Mouse (Mus musculus): ENCODE results near the gene Acsf2.

The Acsf2 gene

GRCm38 (mm10) chr11:94598437-94599120 is 3.1 kb downstream of the Acsf2 start:
- CTCF ChIA-PET: no interaction called here

DNA sequence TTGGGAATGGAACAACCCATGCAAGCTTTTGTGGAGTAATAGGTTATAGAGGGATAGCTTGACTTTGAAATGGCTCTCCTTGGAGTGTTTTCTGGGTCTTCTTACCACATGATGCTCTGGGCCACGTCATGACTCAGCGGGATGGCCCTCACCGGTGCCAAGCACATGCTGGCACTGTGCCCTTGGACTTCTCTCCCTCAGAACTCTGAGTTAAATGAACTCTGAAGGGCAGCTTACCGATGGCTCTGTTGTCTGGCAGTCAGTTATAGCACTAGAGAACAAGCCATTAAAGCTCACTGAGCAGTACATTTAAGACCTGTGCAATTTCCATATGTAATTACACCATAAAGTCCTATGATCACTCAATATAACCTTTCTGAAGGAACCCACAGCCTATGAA is 4.4 kb downstream of the Acsf2 start:
- CTCF ChIA-PET: no interaction called here

DNA sequence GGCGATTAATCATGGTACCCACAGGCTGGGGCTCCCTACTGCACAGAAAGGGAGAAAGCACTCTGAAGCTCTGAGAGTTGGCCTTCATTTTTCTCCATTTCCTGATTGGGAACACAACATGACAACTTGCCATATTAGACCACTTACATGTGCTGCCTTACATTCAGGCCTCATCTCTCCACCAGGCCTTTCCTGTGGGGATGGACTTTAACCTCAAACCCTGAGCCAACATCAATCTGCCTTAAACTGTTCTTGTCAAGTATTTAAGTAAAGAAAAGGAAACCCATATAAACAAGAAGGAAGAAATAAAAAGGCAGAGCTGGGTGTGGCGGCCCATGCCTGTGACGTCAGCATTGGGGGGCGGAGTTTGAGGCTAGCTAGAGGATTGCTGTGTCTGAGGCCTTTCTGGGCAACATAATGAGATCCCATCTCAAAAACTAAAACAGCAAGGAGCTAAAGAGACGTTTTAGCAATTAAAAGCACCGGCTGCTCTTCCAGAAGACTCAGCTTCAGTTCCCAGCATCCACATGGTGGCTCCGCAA is 5.3 kb downstream of the Acsf2 start:
- CTCF ChIA-PET: interaction anchor here (1.4 kb wide), 1 partner anchor 16 kb away, joined by 5 read pairs; no protein-coding TSS in a partner anchor

GRCm38 (mm10) chr11:94587511-94587910 is 14.2 kb downstream of the Acsf2 start:
- CTCF ChIA-PET: interaction anchor here (0.6 kb wide), 2 partner anchors 11 to 129 kb away, joined by 6 to 8 read pairs; no protein-coding TSS in a partner anchor

DNA sequence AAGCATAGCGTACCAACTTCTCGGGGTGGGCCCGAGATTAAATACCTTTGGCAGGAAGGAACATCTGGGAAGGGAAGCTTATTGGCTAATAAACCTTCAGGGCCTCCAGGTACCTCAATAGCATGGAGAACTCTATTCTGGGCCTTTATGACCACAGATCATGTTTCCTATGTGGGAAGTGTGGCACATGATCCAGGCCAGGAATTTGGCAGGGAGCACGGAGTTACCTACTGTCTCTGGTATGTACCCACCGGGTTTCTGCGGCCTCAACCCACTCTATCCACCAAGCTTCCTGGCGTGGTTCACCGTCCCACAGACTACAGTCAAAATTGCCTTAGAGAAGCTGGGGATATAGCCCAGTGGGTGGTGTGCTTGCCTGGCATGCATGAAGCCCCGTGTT is 16.6 kb downstream of the Acsf2 start:
- CTCF ChIA-PET: no interaction called here

GRCm38 (mm10) chr11:94580111-94580740 is 21.4 kb downstream of the Acsf2 start:
- CTCF ChIA-PET: no interaction called here

DNA sequence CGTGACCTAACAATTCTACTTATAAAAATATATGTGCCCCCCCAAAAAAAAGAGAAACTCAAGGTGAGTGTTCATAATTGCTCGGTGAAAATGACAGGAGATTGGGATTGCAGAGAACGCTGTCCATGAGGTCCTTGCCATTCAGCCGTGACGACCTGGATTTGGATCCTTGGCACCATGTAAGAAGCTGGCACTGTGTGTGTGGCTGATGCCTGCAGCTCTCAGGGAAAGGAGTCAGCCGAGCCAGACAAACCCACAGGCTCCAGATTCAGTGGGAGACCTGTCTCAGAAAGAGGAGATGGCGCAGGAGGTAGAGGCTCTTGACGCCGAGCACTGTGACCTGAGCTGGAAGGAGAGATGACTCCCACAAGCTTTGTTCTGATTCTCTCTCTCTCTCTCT is 25.3 kb downstream of the Acsf2 start:
- CTCF ChIA-PET: interaction anchor here (0.6 to 0.7 kb wide), 2 partner anchors 11 to 53 kb away, joined by 6 read pairs; partner anchors contain the start of gene Lrrc59

DNA sequence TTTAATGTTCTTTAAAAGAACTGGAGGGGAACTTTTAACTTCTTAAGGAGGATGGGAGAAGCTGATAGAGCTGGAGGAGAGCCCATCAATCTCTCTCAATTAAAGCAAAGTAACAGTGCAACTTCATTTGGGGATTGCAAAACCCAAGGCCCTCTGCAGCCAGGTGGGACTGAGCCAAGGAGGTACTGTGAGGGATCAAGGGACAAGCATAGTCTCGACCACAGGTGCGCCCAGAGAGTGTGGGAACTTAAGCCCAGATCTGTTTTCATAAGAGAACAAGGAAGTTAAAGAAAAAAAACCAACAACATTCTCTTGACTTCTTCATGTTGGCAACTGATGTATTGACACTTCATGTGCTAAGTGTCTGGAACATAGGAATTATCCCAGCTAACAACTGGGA is 26.6 kb downstream of the Acsf2 start:
- CTCF ChIA-PET: no interaction called here

DNA sequence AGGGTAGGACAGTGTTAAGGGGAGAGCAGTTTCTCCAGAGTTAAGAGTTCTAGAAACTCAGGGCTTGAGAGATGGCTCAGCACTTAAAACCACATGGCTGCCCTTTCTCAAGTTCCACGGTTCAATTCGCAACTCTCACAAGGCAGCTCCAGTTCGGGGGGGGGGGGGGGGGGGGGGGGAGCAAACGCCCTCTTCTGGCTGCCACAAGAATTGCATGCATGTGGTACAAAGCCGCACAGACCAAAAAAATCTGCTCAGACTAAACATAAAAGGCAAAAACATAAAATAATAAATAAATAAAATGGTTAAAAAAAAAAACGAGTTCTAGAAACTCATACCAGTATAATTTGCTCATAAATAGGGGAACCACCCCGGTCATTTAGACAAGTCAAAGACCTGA is 27.1 kb downstream of the Acsf2 start:
- CTCF ChIA-PET: interaction anchor here (0.5 kb wide), 1 partner anchor 12 kb away, joined by 7 read pairs; no protein-coding TSS in a partner anchor

DNA sequence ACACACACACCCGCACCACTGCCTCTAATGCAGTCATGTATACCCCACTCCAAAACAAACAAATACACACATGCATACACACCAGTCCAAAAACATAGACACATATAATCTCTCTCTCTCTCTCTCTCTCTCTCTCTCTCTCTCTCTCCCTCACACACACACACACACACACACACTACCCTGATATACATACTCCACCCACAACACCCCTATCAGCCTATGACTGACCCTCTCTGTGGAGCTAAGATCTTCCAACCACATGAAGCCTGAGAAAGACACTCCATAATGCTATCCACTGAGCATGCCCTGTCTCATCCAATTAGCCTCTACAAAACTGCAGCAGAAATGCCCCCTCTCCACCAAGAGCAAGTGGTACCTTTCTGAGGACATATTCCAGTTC is 29.8 kb downstream of the Acsf2 start:
- CTCF ChIA-PET: no interaction called here

DNA sequence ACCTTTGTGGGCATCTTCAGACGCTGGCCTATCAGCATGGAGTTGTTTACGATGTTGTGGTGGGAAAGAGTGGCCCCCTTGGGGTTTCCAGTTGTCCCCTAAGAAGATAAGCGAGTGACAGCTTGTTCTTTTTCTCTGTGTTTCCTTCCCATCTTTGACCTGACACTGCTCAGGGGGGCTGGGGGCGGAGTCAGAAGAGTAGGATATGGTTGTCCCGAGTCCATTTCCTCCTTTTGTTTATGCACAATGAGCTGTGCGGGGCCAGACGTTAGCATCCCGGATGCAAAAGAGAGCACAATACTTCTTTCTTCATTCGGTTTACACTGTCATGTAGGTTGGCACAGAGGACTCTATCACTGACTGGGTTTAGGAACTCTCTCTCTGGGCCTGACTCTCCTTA is 31.1 kb downstream of the Acsf2 start:
- CTCF ChIA-PET: no interaction called here

GRCm38 (mm10) chr11:94567326-94567725 is 34.3 kb downstream of the Acsf2 start:
- CTCF ChIA-PET: no interaction called here

DNA sequence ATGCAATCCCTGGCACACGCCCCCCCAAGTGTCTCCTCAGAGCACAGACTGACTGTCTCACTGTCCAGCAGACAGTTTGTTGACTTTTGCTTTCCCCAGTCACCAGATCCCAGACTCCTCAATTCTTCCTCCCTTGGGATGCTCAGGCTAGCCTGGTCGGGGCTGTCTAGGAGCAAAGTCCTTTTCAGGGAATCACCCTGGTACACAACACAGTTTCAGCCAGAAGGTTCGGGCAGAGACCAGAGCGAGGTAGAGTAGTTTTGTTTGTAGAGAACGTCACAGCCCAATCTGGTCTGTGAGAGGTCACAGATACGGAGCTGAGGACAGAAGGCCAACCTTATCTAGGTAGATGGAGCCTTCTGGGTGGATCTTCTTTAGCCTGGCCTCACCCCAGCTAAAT is 35.1 kb downstream of the Acsf2 start:
- CTCF ChIA-PET: no interaction called here

- CTCF ChIA-PET: interaction anchor here (0.5 kb wide), 1 partner anchor 39 kb away, joined by 3 read pairs; no protein-coding TSS in a partner anchor
Measured at GRCm38 (mm10) chr11:94565151-94565479, 36.6 kb downstream of the Acsf2 start.

DNA sequence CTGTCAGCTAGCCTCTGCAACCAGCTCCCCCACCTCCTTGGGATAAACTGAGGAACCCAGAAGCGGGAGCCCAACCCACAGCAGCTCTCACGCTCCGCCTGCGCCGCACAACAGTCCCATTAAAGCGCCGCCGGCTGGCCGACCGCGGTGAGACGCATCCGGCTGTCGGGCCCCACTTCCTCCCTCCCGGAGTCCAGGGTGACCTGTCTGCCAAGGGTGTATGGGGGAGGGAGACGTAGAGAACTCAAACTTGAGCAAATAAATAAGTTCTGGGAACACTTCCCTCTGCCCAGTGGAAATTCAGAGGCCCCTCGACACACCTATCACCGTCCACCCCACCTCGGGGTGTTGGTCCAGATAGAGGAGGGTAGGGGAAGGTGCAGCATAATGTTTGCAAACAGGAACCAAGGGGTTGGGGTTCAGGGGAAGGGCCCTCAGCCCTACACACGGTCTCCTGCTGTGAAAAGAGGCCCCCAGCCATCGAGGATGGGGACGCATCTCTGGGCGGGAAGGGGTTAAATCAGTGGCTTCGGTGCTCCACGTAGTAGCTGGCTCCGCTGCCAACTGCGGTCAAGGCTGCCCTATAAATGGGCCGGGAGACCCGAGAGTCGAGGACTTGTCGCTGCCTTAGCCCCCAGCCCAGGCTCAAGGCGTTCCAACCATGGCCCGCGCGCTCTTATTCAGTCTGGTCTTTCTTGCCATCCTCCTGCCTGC is 37.1 kb downstream of the Acsf2 start, which contains the start of gene Chad:
TSS of gene Chad (plus strand) at position 611 of the 714 bp plus-strand sequence.
- CTCF ChIA-PET: no interaction called here

DNA sequence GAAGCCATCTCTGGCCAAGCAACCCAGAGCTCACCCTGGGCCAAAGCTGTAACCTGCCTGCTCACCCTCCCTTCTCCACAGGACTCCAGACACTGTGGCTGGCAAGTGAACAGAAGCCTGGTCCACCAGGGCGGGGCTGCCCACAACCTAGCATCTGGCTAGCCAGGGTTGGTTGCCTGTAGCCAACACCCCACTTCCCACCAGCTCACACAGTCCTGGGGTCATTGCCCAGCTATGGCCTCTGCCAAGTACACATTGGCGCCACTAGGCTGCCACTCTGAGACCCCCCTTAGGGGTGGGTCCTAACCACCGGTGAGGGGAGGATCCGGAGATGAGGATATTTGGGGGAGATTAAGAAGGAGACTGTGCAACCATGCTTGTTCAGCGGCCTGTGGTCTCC is 37.9 kb downstream of the Acsf2 start:
- CTCF ChIA-PET: interaction anchor here (0.7 kb wide), 1 partner anchor 11 kb away, joined by 3 read pairs; no protein-coding TSS in a partner anchor

DNA sequence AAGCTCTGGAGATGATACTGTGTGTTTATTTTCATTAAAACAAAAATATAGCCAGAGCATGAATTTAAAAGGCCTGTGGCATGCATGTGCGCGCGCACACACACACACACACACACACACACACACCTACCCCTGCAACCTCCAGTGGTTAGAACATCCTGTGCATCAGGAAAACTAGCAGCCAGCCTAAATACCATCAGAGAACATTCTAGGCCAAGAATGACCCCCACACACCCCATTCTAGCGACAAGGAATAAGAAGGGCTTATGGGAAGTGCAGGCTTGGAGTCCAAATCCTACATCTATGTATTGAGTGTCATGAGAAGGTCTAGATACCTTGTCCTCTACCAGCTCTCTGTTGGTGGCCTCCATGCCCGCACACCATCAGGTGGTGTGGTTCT is 38.3 kb downstream of the Acsf2 start:
- CTCF ChIA-PET: interaction anchor here (0.7 kb wide), 1 partner anchor 11 kb away, joined by 3 read pairs; no protein-coding TSS in a partner anchor

DNA sequence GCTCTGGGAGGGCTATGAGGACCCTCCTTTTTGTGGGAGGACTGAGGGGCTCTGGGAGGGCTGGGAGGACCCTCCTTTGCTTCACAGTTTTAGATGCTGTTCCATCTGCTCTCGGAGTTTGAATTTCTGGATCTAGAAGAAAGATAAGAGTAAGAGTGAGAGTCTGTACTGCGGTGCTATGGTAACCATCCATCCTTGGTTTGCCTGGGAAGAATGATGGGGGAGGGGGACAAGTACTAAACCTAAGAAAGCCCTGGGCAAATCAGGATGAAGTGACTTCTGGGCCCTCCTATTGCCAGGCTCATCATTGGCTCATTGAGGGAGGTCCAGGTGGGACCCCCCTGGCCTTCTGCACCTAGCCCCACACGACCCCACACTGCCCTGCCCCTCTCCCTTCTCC is 43.4 kb downstream of the Acsf2 start:
- CTCF ChIA-PET: no interaction called here

GRCm38 (mm10) chr11:94550442-94550744 is 51.3 kb downstream of the Acsf2 start:
- CTCF ChIA-PET: no interaction called here

DNA sequence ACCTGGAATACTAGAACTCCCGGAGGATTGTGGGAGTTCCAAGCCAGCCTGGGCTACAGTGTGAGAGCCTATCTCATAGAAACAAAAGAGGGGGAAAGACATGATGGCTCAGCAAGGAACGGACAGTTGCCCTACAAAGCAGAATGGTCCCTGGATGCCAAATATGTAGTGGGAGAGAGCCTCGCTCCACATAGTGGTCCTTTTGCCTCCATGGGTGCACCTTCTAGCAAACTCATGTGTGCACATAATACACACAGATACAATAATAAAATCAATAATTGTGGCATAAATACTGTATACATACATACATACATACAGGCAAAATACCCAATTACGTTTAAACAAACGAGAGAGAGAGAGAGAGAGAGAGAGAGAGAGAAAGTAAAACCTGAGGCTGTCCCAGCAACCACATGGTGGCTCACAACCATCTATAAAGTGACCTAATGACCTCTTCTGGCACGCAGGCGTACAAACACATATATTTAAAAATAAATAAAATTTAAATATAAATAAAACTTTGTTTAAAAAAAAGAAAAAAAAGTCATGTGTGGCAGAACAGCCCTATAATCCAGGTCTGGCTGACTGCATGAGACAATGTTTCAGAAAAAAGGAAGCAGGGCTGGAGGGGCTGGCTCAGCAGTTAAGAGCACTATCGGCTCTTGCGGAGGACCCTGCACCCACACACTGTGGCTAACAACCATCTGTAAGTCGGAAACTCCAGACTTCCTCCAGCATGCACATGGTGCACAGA is 51.8 kb downstream of the Acsf2 start:
- CTCF ChIA-PET: no interaction called here

DNA sequence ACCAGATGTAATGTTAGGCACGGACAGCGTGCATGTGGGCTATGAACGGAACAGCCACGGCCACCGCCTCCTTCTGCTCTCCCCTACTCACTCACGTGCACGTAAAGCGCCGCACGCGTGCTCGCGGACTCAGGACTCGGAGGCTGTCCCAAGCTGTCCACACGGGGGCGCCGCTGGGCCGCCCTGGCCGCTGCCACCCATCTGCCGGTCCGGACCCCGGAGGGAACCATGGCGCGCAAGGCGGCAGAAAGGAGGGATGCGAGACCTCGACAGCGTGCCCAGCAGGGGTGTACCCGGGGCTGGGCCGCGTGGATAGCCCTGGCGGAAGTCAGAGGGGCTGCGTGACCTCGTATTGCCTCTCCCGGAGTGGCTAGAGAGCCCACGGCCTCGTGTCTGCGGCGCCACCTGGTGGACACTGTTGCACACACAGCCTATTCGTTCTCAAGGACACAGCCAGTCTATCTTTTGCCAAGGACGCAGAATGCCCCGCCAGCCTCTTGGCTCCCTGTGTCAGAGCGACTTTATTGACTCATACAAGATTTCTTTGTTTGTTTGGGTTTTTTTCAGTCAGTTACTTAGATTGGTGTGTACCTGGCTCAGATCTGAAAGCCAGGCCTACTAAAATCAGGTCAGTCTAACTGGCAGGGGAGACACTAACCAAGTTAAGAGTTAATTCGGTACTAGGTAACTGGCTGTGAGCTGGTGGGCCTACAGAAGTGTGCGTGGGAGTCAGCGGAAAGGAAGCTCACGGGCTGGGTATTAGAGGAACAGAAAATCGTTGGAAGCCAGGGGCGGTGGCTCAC is 52.6 kb downstream of the Acsf2 start, which contains the start of gene Rsad1:
TSS of gene Rsad1 (minus strand) at position 368 of the 803 bp plus-strand sequence.
- CTCF ChIA-PET: no interaction called here
